Mouse (Mus musculus) frontal cortex, adult (tissue): Measurements from ENCODE around the gene Phc2.

Experiments used
- ATAC-seq: cut with Nextera tagmentation; 2 replicates; pipeline ENCODE4 v1.9.2; 2017; ENCODE audit warnings: mild to moderate bottlenecking, moderate library complexity, mixed read lengths; ENCODE audit not compliant: low TSS enrichment

Phc2 gene

DNA sequence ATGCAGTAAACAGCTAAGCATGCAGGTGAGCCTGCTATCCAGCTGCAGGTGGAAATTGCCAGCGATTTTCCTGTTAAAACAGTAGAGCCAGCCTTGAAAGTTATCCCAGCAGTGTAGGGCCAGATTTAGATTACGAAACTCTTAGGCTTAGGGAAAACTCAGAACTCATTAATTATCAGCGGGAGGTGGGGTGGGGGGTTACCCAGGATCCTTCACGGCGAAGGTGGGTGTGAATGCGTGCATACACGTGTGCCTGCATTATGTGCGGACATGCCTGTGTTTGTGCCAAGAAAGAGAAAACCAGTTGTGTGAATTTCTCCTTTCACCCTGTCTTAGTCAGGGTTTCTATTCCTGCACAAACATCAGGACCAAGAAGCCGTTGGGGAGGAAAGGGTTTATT is 62.2 kb downstream of the Phc2 start:
- no peak for ATAC-seq

DNA sequence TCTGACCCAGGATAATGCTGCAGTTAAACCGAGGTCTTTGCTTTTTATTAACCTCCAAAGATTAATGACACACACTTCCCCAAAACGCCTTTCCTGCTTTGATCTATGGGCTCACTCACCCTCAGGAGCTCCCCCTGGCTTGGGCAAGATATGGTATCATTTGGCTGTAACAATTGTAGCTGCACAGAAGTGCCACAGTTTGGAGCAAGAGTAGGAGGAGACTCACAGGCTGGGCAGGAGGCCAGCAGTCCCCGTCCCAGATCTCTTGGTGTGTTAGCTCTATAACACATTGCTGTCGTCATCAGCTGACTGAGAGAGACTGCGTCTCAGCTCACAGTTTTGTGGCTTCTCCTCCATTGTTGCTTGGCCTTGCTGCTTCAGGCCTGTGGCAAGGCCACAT is 65.6 kb downstream of the Phc2 start:
- ATAC-seq: peak; percentile 80

DNA sequence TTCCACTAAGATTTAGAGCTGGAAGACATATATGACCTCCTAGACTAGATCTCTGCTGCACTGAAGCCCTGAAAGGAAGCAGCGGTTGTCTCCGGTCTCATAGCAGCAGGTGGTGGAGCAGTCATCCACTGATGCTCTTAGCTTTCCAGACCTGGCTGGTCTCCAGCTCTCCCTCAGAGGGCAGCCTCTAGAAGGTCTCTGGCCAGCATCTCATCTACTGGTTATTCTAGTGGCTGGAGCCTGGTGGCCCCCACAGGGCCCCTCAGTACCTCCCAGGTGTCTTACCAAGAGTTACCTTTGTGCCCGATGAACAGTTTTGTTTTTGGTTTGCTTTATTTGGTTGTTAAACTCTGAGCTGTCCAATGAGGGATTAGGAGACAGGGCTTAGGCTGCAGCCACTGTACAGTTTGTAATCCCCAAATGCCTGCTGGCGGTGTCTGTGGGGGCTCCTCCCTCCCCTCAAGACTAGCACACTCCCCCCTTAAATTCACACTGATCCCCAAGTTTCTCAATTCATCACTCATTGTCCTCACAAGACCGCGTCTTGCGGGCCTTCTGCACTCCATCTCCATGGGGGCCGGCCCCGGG is 66.7 kb downstream of the Phc2 start:
- no peak for ATAC-seq

DNA sequence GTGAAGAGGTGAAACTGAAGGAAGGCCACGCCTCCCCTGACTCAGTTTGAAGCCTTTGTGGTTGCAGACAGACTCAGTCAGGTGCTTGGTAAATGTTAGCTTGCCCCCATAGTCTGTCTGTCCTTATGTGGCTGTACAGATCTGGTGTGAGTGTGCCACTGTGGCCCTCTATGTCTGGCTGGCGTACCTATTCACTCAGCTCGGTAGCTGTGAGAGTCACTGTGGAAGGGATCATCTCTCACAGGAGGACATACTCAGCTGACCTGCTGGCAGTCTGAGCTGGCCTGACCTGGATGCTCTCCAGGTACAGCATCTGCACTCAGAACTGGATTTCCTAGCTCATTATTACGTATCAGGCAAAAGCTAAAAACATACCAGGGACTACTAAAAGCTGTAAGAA is 67.3 kb downstream of the Phc2 start:
- no peak for ATAC-seq

- no peak for ATAC-seq
Observed at GRCm38 (mm10) chr4:128722932-128723331, 68.4 kb downstream of the Phc2 start.

DNA sequence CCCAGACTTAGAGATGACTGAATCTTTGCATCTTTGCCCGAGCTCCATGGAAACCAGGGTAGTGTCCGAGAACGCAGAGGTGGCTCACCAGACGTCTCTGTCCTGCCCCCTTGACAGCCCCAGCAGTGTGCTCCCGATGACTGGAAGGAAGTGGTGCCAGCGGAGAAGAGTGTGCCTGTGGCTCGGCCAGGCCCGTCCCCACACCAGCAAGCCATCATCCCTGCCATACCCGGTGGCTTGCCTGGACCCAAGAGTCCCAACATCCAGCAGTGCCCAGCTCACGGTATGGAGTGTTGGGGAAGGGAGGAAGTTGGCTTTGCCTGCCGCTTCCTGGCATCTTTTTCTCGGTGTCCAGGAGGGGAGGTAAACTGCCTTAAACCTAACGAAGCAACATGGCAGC is 68.9 kb downstream of the Phc2 start:
- no peak for ATAC-seq

- ATAC-seq: peak; percentile 55
Observed at GRCm38 (mm10) chr4:128724059-128724458, 69.6 kb downstream of the Phc2 start.

- ATAC-seq: peak; percentile 66
Observed at GRCm38 (mm10) chr4:128727019-128727720, 72.7 kb downstream of the Phc2 start.

GRCm38 (mm10) chr4:128727721-128728430 is 73.4 kb downstream of the Phc2 start:
- peak; percentile 49 for ATAC-seq

DNA sequence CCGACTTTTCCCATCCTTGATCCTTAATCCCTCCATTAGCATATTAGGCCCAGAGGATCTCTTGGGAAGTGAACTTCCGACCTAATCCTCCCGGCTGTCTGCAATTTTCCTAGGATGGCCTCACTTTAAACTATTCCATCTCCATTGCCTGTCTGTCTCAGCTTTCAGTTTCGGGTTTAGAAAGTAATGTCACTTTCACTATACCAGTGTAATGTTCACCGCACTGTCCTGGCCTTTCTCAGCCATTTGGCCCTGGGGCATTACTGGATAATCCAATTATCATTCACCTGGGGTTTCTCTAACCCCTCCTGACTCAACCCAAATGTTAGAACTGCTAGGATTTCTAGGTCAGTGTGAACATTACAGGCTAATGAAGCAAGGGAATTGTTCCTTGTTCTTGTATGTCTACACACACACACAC is 73.9 kb downstream of the Phc2 start:
- no peak for ATAC-seq

DNA sequence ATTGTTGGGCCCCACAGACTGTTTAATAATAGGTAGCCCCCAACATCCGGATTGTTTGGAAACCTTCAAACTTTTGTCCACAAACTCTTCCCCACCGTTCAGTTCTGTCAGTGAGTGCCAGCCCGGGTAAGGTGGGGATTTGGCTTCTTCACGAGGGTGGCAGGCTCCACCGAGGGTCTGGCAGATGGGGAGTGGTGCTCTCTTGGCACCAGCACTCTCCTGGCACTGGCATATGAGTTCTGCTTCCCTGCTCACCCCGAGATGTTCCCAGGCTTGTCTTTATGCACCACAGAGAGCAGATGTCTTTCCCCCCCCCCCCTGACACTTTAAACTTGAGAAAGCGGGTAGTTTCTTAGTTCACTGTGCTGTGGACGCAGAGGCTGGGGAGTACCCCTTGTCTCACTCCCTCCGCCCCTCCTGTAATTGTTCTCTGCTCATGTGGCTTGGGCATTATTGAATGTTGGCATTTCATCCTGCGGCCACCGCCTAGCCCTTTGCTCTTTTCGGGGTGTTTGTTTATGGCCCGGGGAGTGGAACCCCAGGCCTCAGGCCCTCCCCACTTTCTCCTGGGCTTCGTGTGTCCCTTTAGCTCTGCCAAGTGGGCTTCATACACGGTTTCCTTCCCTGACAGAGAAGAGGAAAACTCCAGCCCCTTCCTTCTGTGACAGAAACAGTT is 74.7 kb downstream of the Phc2 start:
- ATAC-seq: no peak

GRCm38 (mm10) chr4:128729709-128730037 is 75.2 kb downstream of the Phc2 start:
- ATAC-seq: no peak

DNA sequence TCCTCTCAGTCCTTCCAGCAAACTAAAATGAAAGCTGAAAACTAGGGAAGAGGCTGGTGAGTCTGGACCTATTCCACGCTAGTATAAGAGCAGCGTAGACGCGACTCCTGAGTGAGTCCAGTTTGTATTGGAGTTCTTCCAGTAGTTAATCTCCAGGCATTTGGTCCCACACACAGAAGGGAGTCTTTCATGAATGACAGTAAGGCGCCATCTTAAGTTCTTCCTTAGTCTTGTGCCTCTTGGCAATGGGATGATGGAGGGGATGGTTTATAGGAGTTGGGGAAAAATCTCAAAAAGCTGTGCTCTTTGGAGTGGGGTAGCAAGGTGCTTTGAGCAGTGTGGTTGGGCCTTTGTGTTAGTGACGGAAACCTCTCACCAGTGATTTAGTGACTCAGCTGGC is 75.8 kb downstream of the Phc2 start:
- no peak for ATAC-seq

DNA sequence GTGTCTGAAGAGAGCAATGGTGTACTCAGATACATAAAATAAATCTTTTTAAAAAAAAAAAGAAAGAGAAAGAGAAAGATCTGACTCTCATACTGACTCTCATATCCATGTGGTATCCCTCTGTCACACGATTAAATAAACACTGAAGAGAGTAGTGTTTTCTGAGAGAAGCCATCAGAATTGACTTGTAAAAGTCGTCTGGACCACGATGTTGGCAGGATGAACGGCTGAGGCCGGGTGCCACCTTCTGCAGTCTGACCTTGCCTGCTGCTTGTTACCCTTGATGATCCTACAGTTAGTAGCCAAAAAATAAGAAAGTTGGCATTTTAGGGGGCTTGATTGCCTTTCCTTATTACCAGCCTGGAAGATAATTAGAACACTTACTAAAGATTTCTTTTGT is 78.3 kb downstream of the Phc2 start:
- ATAC-seq: no peak

GRCm38 (mm10) chr4:128733496-128733895 is 79.0 kb downstream of the Phc2 start:
- ATAC-seq: no peak

GRCm38 (mm10) chr4:128734217-128734616 is 79.7 kb downstream of the Phc2 start:
- ATAC-seq: peak; percentile 69

GRCm38 (mm10) chr4:128734721-128735671 is 80.5 kb downstream of the Phc2 start:
- ATAC-seq: peak; percentile 42; the same call in 1 of the 2 replicates

GRCm38 (mm10) chr4:128737137-128737589 is 82.7 kb downstream of the Phc2 start:
- ATAC-seq: no peak

- ATAC-seq: no peak
Observed at GRCm38 (mm10) chr4:128737825-128738610, 83.5 kb downstream of the Phc2 start.

- ATAC-seq: no peak
Observed at GRCm38 (mm10) chr4:128740878-128741277, 86.4 kb downstream of the Phc2 start.

- ATAC-seq: no peak
Observed at GRCm38 (mm10) chr4:128741906-128742305, 87.4 kb downstream of the Phc2 start.
